Mouse (Mus musculus): ENCODE results near the gene Ppp1r15b. TPM values are rescaled to one million over a fixed set of nuclear protein-coding genes. Genes with fewer than 3 reads are reported as not detected.

Gene Ppp1r15b
- polyA plus RNA-seq, 1 experiment from 2014 or later, result 55.3 TPM

DNA sequence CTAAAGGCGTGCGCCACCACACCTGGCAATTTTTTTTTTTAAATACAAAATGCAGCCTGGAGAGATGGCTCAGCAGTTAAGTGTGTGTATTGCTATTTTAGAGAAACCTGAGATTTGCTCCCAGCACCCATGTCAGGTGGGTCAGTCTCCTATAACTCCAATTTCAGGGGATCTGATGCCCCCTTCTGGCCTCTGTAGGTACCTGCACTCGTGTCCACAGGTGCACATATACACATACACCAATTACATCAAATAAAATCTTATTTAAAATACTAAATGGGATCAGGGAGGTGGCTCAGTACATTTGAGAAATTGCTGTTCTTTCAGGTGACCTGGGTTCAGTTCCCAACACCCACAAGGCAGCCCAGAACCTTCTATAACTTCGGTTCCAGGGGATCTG is 14.8 kb upstream of the Ppp1r15b start:
- Histone ChIP-seq H3K4me2 (ENCODE audit: low read depth) (no peak overlapping the region), H3K4me1 (ENCODE audit: control insufficient read depth, insufficient read depth, low read length) (no peaks in the 10 kb centered on the region), H3K9me3 (ENCODE audit: control insufficient read depth, low read length) (no peaks in the 10 kb centered on the region), H3K9ac (ENCODE audit: low read length) (no peak overlapping the region), H3K27me3 (ENCODE audit: control insufficient read depth, insufficient read depth, low read length) (no peaks in the 10 kb centered on the region), H3K4me3 (ENCODE audit: low read depth, low read length) (no peak overlapping the region), H3K27ac (ENCODE audit: low read depth, low read length) (no peak overlapping the region), H3K36me3 (ENCODE audit: control insufficient read depth, insufficient read depth, low read length) (no peaks in the 10 kb centered on the region)
- WGBS, result 91% methylated on average over 4 of the region's 4 CpGs
- DNase-seq (ENCODE audit: low spot score) (no peak), ATAC-seq (ENCODE audit: insufficient read depth, low FRiP score, low TSS enrichment) (no peak)

DNA sequence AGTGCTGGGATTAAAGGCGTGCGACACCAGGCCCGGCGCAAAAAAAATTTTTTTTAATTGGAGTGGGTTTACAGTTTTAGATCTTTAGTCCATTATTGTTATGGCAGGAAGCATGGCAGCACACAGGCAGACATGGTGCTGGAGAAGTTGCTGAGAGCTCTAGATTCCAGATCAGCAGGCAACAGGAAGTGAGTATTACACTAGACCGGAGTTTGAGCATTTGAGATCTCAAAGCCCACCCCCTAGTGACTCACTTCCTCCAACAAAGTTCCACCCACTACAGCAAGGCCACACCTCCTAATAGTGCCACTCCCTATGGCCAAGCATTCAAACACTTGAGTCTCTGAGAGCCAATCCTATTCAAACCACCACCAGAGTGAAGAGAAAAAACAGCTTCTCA is 12.8 kb upstream of the Ppp1r15b start:
- H3K27ac ChIP-seq (ENCODE audit: low read depth, low read length), result no peak overlapping the region
- DNase-seq (ENCODE audit: low spot score) (no peak), ATAC-seq (ENCODE audit: insufficient read depth, low FRiP score, low TSS enrichment) (no peak)
- H3K9me3 ChIP-seq (ENCODE audit: control insufficient read depth, low read length), result no peaks in the 10 kb centered on the region
- no peak overlapping the region for H3K4me2 ChIP-seq (ENCODE audit: low read depth)
- H3K27me3 ChIP-seq (ENCODE audit: control insufficient read depth, insufficient read depth, low read length), result no peaks in the 10 kb centered on the region
- no peaks in the 10 kb centered on the region for H3K4me1 ChIP-seq (ENCODE audit: control insufficient read depth, insufficient read depth, low read length)
- no peak overlapping the region for H3K4me3 ChIP-seq (ENCODE audit: low read depth, low read length)
- H3K36me3 ChIP-seq (ENCODE audit: control insufficient read depth, insufficient read depth, low read length), result no peaks in the 10 kb centered on the region
- no peak overlapping the region for H3K9ac ChIP-seq (ENCODE audit: low read length)
- WGBS, result 91% methylated on average over 5 of the region's 5 CpGs

DNA sequence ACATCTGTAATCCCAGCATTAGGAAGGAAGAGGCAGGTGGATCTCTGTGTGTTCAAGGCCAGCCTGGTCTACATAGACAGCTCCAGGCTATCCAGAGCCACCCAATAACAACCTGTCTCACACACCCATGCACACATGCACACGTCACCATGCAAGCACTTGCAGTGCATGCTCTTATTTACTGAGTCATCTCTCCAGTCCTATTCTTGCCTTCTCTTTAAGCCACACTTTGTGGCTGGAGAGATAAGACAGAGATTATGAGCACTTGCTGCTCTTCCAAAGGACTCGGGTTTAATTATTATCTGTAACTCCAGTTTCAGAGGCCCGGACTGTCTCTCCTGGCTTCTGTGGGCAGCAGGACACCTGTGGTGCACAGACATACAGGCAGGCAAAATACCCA is 12.1 kb upstream of the Ppp1r15b start:
- no peak overlapping the region for H3K27ac ChIP-seq (ENCODE audit: low read depth, low read length)
- WGBS, result 86% methylated on average over 3 of the region's 3 CpGs
- H3K4me3 ChIP-seq (ENCODE audit: low read depth, low read length), result no peak overlapping the region

DNA sequence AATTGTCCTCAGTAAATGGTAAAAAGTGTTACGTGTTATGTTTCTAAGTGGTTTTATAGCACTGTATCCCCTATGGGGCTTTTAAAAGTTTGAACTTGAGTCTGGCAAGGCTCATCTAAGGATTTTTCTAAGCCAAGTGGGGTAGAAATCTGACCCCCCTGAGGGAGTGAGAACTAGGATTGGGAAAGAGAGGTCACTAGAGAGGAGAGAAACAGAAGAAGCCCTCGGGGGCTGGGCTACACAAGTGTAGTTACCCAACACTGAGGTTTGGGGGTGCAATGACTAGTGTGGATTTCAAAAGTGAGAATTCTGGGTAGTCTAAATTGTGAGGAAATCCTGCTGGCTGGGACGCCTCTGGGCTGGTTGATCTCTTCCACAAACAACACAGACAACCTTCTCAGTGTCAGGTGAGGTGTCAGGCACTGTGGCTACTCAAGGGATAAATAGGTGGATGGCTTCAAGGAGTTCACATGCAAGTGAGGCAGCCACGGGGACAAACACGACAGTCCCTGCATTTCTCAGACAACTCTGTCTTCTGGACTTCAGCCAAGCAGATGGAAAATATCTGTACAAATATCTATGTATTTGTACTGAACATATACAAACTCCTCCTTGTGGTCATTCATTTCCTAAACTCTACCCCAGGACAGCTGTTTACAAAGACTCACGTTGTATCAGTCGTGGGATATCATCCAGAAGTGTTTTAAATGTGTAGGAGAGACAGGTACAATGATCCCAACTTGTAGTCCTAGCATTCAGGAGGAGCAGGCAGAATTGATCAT is 10.8 kb upstream of the Ppp1r15b start:
- H3K27ac ChIP-seq (ENCODE audit: low read depth, low read length), result no peak overlapping the region
- no peak for DNase-seq (ENCODE audit: low spot score)
- H3K4me3 ChIP-seq (ENCODE audit: low read depth, low read length), result no peak overlapping the region
- no peak overlapping the region for H3K9ac ChIP-seq (ENCODE audit: low read length)
- ATAC-seq (ENCODE audit: insufficient read depth, low FRiP score, low TSS enrichment), result no peak
- no peak overlapping the region for H3K4me2 ChIP-seq (ENCODE audit: low read depth)
- H3K27me3 ChIP-seq (ENCODE audit: control insufficient read depth, insufficient read depth, low read length), result no peaks in the 10 kb centered on the region
- no peaks in the 10 kb centered on the region for H3K4me1 ChIP-seq (ENCODE audit: control insufficient read depth, insufficient read depth, low read length)
- H3K36me3 ChIP-seq (ENCODE audit: control insufficient read depth, insufficient read depth, low read length), result no peaks in the 10 kb centered on the region
- no peaks in the 10 kb centered on the region for H3K9me3 ChIP-seq (ENCODE audit: control insufficient read depth, low read length)
- 80% methylated on average over 7 of the region's 7 CpGs for whole genome bisulfite sequencing

More for the DNA sequence above, 12.1 kb upstream of the Ppp1r15b start:
- no peak overlapping the region for H3K9ac ChIP-seq (ENCODE audit: low read length)
- no peak for ATAC-seq (ENCODE audit: insufficient read depth, low FRiP score, low TSS enrichment)
- DNase-seq (ENCODE audit: low spot score), result no peak
- no peaks in the 10 kb centered on the region for H3K9me3 ChIP-seq (ENCODE audit: control insufficient read depth, low read length)
- H3K36me3 ChIP-seq (ENCODE audit: control insufficient read depth, insufficient read depth, low read length), result no peaks in the 10 kb centered on the region
- no peaks in the 10 kb centered on the region for H3K4me1 ChIP-seq (ENCODE audit: control insufficient read depth, insufficient read depth, low read length)
- H3K4me2 ChIP-seq (ENCODE audit: low read depth), result no peak overlapping the region
- no peaks in the 10 kb centered on the region for H3K27me3 ChIP-seq (ENCODE audit: control insufficient read depth, insufficient read depth, low read length)

DNA sequence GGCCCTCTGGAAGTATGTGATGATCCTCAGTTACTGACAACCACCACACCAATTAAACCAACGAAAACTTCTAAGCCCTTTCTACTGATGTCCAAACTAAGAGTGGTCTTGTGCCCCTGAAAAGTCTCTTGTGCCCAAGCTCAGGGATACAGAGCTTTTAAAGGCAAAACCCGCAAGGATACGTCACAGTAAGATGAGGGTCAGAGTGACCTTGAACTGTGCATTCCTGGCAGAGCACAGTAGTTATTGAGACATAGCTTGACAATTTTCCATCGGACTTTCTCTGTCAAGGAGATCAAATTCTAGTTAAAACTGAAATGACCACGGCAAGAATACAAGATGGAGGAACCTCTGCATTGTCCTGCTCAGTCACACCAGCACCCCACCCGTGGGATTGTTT is 9.7 kb upstream of the Ppp1r15b start:
- no peak for ATAC-seq (ENCODE audit: insufficient read depth, low FRiP score, low TSS enrichment)
- 78% methylated on average over 6 of the region's 6 CpGs for WGBS
- no peaks in the 10 kb centered on the region for H3K36me3 ChIP-seq (ENCODE audit: control insufficient read depth, insufficient read depth, low read length)
- no peak overlapping the region for H3K9ac ChIP-seq (ENCODE audit: low read length)
- H3K4me3 ChIP-seq (ENCODE audit: low read depth, low read length), result no peak overlapping the region
- H3K27me3 ChIP-seq (ENCODE audit: control insufficient read depth, insufficient read depth, low read length), result no peaks in the 10 kb centered on the region
- no peaks in the 10 kb centered on the region for H3K9me3 ChIP-seq (ENCODE audit: control insufficient read depth, low read length)
- H3K27ac ChIP-seq (ENCODE audit: low read depth, low read length), result no peak overlapping the region
- no peaks in the 10 kb centered on the region for H3K4me1 ChIP-seq (ENCODE audit: control insufficient read depth, insufficient read depth, low read length)
- no peak for DNase-seq (ENCODE audit: low spot score)
- no peak overlapping the region for H3K4me2 ChIP-seq (ENCODE audit: low read depth)

DNA sequence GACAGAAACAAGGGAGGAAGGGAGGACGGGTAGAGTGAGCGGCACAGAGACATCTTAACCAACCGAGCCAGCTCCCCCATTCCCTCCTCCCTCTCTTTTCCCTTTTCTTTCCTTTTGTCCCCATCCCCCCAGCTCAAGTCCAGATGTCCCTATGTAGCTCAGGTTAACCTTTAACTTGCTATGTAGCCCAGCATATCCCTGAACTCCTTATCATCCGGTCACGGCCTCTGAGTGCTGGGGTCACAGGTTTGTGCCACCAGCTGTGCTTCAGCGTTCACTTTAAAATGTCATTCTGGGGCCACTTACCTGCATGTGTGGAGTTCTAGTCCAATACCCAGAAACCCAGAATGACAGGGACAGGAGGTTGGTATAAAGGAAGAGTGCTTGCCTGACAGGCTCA is 6.8 kb upstream of the Ppp1r15b start:
- Histone ChIP-seq H3K36me3 (ENCODE audit: control insufficient read depth, insufficient read depth, low read length) (no peaks in the 10 kb centered on the region), H3K4me1 (ENCODE audit: control insufficient read depth, insufficient read depth, low read length) (no peaks in the 10 kb centered on the region), H3K9me3 (ENCODE audit: control insufficient read depth, low read length) (no peaks in the 10 kb centered on the region), H3K4me2 (ENCODE audit: low read depth) (no peak overlapping the region), H3K27ac (ENCODE audit: low read depth, low read length) (no peak overlapping the region), H3K27me3 (ENCODE audit: control insufficient read depth, insufficient read depth, low read length) (no peaks in the 10 kb centered on the region), H3K9ac (ENCODE audit: low read length) (no peak overlapping the region), H3K4me3 (ENCODE audit: low read depth, low read length) (no peak overlapping the region)
- no peak for DNase-seq (ENCODE audit: low spot score)
- ATAC-seq (ENCODE audit: insufficient read depth, low FRiP score, low TSS enrichment), result no peak
- 86% methylated on average over 6 of the region's 6 CpGs for WGBS

DNA sequence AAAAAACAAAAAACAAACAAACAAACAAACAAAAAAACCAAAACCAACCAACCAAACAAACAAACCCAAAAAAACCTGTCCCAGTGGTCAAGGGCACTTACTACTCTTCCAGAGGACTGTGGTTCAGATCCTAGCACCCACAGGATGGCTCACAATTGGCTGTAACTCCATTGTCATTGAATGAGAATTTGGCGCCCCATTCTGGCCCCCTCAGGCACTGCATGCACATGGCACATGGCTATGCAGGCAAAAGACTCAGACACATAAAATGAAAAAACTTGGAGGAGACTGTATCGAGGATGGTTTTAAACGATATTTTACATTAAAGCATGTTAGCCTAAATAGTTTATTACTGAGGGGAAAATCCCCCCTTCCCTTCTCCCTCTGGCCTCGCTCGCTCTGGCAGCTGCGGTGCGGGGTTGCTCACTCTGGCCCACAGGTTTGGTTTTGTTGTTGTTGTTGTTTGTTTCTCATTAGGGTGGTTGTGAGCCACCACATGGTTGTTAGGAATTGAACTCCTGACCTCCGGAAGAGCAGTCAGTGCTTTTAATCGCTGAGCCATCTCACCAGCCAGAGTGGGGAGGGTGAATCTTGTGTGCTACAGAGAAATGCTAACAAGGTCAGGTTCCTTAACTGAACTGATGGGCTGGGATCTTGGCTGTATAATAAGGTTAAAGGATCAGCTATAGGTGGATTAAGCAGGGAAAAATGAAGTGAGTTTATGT is 5.1 kb upstream of the Ppp1r15b start:
- WGBS, result 92% methylated on average over 9 of the region's 9 CpGs
- H3K27ac ChIP-seq (ENCODE audit: low read depth, low read length), result no peak overlapping the region
- H3K9ac ChIP-seq (ENCODE audit: low read length), result no peak overlapping the region
- no peaks in the 10 kb centered on the region for H3K36me3 ChIP-seq (ENCODE audit: control insufficient read depth, insufficient read depth, low read length)
- H3K27me3 ChIP-seq (ENCODE audit: control insufficient read depth, insufficient read depth, low read length), result no peaks in the 10 kb centered on the region
- DNase-seq (ENCODE audit: low spot score), result no peak
- H3K4me1 ChIP-seq (ENCODE audit: control insufficient read depth, insufficient read depth, low read length), result no peaks in the 10 kb centered on the region
- no peaks in the 10 kb centered on the region for H3K9me3 ChIP-seq (ENCODE audit: control insufficient read depth, low read length)
- H3K4me2 ChIP-seq (ENCODE audit: low read depth), result no peak overlapping the region
- ATAC-seq (ENCODE audit: insufficient read depth, low FRiP score, low TSS enrichment), result no peak
- H3K4me3 ChIP-seq (ENCODE audit: low read depth, low read length), result no peak overlapping the region

DNA sequence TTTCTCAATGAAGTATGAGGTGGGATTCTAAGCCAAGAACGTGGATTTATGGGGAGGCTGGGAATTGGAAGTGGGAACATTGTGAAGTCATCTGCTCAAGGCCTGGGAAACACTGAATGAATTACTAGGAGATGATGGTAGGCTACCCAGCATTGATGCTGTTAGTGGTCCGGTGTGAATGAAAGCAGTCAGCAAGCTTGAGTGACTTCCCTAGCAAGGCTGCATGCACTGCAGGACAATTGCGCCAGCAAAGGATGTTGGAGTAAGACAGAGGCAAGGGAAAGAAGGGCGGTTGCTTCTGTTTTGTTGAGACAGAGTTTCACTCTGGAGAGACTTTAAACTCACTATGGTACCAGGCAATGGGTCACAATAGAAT is 4.6 kb upstream of the Ppp1r15b start:
- Histone ChIP-seq H3K9ac (ENCODE audit: low read length) (no peak overlapping the region), H3K4me2 (ENCODE audit: low read depth) (no peak overlapping the region), H3K4me3 (ENCODE audit: low read depth, low read length) (no peak overlapping the region), H3K27me3 (ENCODE audit: control insufficient read depth, insufficient read depth, low read length) (no peaks in the 10 kb centered on the region), H3K36me3 (ENCODE audit: control insufficient read depth, insufficient read depth, low read length) (no peaks in the 10 kb centered on the region), H3K27ac (ENCODE audit: low read depth, low read length) (no peak overlapping the region), H3K4me1 (ENCODE audit: control insufficient read depth, insufficient read depth, low read length) (no peaks in the 10 kb centered on the region), H3K9me3 (ENCODE audit: control insufficient read depth, low read length) (no peaks in the 10 kb centered on the region)
- ATAC-seq (ENCODE audit: insufficient read depth, low FRiP score, low TSS enrichment) (no peak), DNase-seq (ENCODE audit: low spot score) (no peak)
- 64% methylated on average over 4 of the region's 4 CpGs for WGBS

DNA sequence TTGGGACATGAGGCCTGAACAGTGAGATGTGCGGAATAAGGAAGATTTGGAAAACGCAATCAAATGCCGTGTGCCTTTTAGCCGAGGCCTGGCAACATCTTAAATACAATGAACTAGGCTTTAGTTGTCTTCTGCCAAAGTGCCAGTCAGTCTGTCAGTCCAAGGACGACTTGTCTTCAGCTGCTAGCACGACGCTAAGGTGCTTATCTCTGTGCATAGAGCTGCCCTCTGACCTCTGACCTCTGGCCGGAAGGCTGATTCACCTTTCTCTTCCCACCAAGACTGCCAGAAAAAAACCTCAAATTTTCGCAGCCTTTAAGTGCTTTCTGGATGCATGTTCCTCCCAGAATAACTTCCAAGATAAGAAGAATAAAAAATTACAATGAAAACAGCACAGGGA is 3.6 kb upstream of the Ppp1r15b start:
- H3K27ac ChIP-seq (ENCODE audit: low read depth, low read length), result no peak overlapping the region
- H3K4me2 ChIP-seq (ENCODE audit: low read depth), result no peak overlapping the region
- no peaks in the 10 kb centered on the region for H3K27me3 ChIP-seq (ENCODE audit: control insufficient read depth, insufficient read depth, low read length)
- ATAC-seq (ENCODE audit: insufficient read depth, low FRiP score, low TSS enrichment) (no peak), DNase-seq (ENCODE audit: low spot score) (no peak)
- no peaks in the 10 kb centered on the region for H3K36me3 ChIP-seq (ENCODE audit: control insufficient read depth, insufficient read depth, low read length)
- no peak overlapping the region for H3K4me3 ChIP-seq (ENCODE audit: low read depth, low read length)
- H3K9me3 ChIP-seq (ENCODE audit: control insufficient read depth, low read length), result no peaks in the 10 kb centered on the region
- H3K9ac ChIP-seq (ENCODE audit: low read length), result no peak overlapping the region
- 81% methylated on average over 9 of the region's 9 CpGs for WGBS
- H3K4me1 ChIP-seq (ENCODE audit: control insufficient read depth, insufficient read depth, low read length), result no peaks in the 10 kb centered on the region
